Mouse (Mus musculus) olfactory bulb, adult 2 months (tissue): ENCODE data around the gene Siah2. TPM values are rescaled to one million over a fixed set of nuclear protein-coding genes. Genes with fewer than 3 reads are reported as not detected.

ENCODE experiments used
- H3K27ac ChIP-seq: fragments of 200-500 bp; 2 replicates; pipeline ENCODE4 v1.5.1; 2012; ENCODE audit warnings: low read depth, low read length; ENCODE audit not compliant: insufficient read depth
- H3K4me1 ChIP-seq: fragments of 200-500 bp; 2 replicates; pipeline ENCODE4 v1.6.1; 2012; ENCODE audit warnings: low read length; ENCODE audit not compliant: control insufficient read depth, insufficient read depth
- H3K4me3 ChIP-seq: fragments of 200-500 bp; 2 replicates; pipeline ENCODE4 v1.5.1; 2012; ENCODE audit warnings: mild to moderate bottlenecking, low read depth, low read length, moderate library complexity; ENCODE audit not compliant: insufficient read depth
- CTCF ChIP-seq: fragments of 200-500 bp; IDR thresholded peaks from 2 replicates; pipeline ENCODE4 v1.5.1; 2012; ENCODE audit warnings: low read depth, mild to moderate bottlenecking, low read length, moderate library complexity; ENCODE audit not compliant: insufficient read depth
- POLR2A ChIP-seq: fragments of 200-500 bp; IDR thresholded peaks from 2 replicates; pipeline ENCODE4 v1.6.1; 2012; ENCODE audit warnings: mild to moderate bottlenecking, low read depth, low read length, moderate library complexity; ENCODE audit not compliant: insufficient read depth
- WGBS: fragments of 180-500 bp; shearing (Covaris S2); methylation state at CpG from one replicate; pipeline ENCODE4 v1.1.7; 2018; 5-methylcytosine and 5-hydroxymethylcytosine counted together
- polyA plus RNA-seq: library from polyadenylated mRNA; stranded (reverse); fragments of >200 nt; gene quantifications from 2 replicates; pipeline ENCODE4 v1.2.4, GENCODE M21; 2012; ENCODE audit warnings: low replicate concordance; ENCODE audit not compliant: missing spikeins, insufficient read depth, insufficient read length

The Siah2 gene
- polyA plus RNA-seq, 1 experiment: not detected

- WGBS: 66% methylated on average over 8 of the region's 8 CpGs
- H3K4me3 ChIP-seq: no peak overlapping the region
- H3K27ac ChIP-seq: no peak overlapping the region
- H3K4me1 ChIP-seq: peaks cover 13% of the 10 kb centered on the region
- TF ChIP-seq POLR2A (no peak), CTCF (no peak)
Observed at GRCm38 (mm10) chr3:58678384-58678783, 13.8 kb downstream of the Siah2 start.

- TF ChIP-seq CTCF (no peak), POLR2A (no peak)
- Histone ChIP-seq H3K4me1 (peaks cover 10% of the 10 kb centered on the region), H3K27ac (0 out of 2 replicates have a peak overlapping the region, but pooled peaks have one; percentile 8), H3K4me3 (no peak overlapping the region)
- WGBS: 44% methylated on average over 3 of the region's 3 CpGs
Observed at GRCm38 (mm10) chr3:58677615-58678014, 14.6 kb downstream of the Siah2 start.

- TF ChIP-seq CTCF (no peak), POLR2A (no peak)
- peaks cover 5% of the 10 kb centered on the region for H3K4me1 ChIP-seq
- H3K27ac ChIP-seq: no peak overlapping the region
- no peak overlapping the region for H3K4me3 ChIP-seq
- WGBS: 96% methylated on average over 5 of the region's 5 CpGs
Observed at GRCm38 (mm10) chr3:58673295-58673694, 18.9 kb downstream of the Siah2 start.

- H3K27ac ChIP-seq: no peak overlapping the region
- peaks cover 3% of the 10 kb centered on the region for H3K4me1 ChIP-seq
- WGBS: 86% methylated on average over 4 of the region's 4 CpGs
- no peak for TF ChIP-seq POLR2A
- no peak for TF ChIP-seq CTCF
- H3K4me3 ChIP-seq: no peak overlapping the region
Observed at GRCm38 (mm10) chr3:58672481-58673183, 19.6 kb downstream of the Siah2 start.

GRCm38 (mm10) chr3:58671616-58672250 lies 20.5 kb downstream of the Siah2 start:
- Histone ChIP-seq H3K27ac (no peak overlapping the region), H3K4me3 (no peak overlapping the region), H3K4me1 (peaks cover 3% of the 10 kb centered on the region)
- 67% methylated on average over 6 of the region's 6 CpGs for WGBS
- no peak for TF ChIP-seq CTCF
- TF ChIP-seq POLR2A: no peak

- TF ChIP-seq POLR2A: no peak
- TF ChIP-seq CTCF: no peak
- 80% methylated on average over 7 of the region's 7 CpGs for WGBS
- no peak overlapping the region for H3K4me3 ChIP-seq
- H3K4me1 ChIP-seq: no peaks in the 10 kb centered on the region
- no peak overlapping the region for H3K27ac ChIP-seq
Observed at GRCm38 (mm10) chr3:58663970-58664369, 28.2 kb downstream of the Siah2 start.

GRCm38 (mm10) chr3:58660636-58661035 lies 31.6 kb downstream of the Siah2 start:
- WGBS: 95% methylated on average over 4 of the region's 4 CpGs
- Histone ChIP-seq H3K27ac (no peak overlapping the region), H3K4me1 (peaks cover 2% of the 10 kb centered on the region; the same call in 1 of the 2 replicates), H3K4me3 (no peak overlapping the region)
- no peak for TF ChIP-seq POLR2A
- TF ChIP-seq CTCF: no peak

- TF ChIP-seq CTCF (no peak; the same call in 1 of the 2 replicates), POLR2A (no peak)
- H3K27ac ChIP-seq: no peak overlapping the region
- WGBS: 40% methylated on average over 2 of the region's 2 CpGs
Observed at GRCm38 (mm10) chr3:58657356-58657755, 34.8 kb downstream of the Siah2 start.

More at GRCm38 (mm10) chr3:58657356-58657755, 34.8 kb downstream of the Siah2 start:
- Histone ChIP-seq H3K4me1 (peaks cover 2% of the 10 kb centered on the region; the same call in 1 of the 2 replicates), H3K4me3 (no peak overlapping the region)
